Mouse (Mus musculus): ENCODE measurements around the gene Atp13a2.

Atp13a2 gene

DNA sequence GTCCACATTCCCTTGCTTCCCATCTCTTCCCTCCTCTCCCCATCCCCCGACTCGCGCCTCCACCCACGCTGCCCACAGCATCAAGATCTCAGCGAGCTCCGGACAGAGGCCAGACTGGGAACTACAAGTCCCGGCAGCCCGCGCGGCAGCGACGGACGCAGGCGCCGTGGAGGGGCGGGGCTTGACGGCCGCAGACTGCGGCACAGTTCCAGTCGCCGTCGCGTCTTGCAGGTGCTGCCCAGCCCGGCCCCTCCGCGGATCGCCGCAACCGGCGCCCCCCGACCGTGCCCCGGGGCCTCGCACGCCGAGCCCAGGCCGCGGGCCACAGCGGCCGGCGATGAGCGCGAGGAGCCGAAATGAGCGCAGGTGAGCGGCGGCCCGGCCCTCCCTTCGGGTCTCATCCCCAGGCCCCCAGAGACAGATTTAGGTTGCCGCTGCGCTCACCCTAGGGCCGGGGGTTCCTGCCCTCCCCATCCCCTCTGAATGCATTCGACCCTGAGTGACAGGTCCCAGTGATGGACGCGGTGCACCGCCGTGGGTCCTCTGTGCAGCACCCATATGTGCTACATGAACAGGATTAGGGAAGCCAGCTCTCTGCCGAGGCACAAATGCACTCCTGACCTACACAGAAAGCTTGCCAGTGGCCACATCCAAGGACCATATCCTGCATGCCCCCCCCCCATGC, at the start of gene Atp13a2:
Atp13a2 (plus strand) TSS at position 163 of the 685 bp plus-strand sequence.
- DNase-seq = peak; percentile 95

DNA sequence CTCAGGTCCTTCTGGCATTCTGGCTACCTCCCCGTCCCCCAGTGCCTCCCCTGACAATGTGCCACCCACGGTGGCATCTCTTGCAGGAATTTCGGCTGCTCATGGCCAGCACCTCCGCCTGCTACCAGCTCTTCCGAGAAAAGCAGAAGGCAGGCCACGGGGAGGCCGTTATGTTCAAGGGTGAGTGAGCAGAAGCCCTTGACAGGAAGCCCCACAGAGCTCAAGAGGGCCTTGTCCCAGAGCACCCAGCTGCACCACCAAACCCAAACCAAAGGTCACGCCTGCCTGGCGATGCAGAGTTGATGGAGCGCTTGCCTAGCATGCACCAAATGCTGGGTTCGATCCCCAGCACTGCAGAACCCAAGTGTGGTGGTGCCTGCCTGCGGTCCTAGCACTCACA, 42.3 kb upstream of the Atp13a2 start:
- DNase-seq = no peak

DNA sequence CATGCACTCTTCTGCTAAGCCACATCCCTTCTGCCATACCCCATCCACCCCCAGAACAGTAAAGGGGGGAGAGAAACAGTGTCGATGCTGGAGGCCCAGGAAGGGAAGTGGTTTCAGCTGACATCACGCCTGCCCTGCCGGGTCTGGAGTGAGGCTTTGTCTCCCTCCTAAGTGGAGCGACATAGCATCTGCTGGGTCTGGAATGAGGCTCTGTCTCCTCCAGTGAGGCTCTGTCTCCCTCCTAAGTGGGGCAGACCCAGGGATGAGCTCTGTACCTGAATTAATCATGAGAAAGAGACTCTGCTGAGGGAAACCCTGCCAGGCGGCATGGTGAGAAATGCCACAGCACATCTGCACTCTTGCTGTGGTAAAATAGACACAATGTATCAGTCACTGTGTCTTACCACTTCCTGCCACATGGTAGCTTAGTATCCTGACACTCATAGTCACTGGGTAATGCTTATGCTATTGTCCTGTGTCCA, 41.7 kb upstream of the Atp13a2 start:
- no peak for DNase-seq

DNA sequence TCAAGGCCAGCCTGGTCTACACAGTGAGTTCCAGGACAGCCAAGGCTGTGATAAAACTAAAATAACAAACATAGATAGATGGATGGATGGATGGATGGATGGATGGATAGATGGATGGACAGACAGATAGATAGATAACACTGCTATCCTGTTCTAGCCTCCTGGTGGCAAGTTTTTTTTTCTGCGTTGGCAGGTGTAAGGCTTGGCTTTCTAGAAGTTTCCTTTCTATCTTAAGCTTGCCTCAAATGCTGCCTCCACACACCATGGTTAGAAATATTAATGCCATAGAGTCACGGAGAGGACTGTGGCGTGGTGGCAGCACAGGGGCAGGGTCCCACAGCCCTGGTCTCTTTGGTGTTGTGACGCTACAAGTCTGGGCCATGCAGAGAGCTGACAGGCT, 41.1 kb upstream of the Atp13a2 start:
- no peak for DNase-seq

DNA sequence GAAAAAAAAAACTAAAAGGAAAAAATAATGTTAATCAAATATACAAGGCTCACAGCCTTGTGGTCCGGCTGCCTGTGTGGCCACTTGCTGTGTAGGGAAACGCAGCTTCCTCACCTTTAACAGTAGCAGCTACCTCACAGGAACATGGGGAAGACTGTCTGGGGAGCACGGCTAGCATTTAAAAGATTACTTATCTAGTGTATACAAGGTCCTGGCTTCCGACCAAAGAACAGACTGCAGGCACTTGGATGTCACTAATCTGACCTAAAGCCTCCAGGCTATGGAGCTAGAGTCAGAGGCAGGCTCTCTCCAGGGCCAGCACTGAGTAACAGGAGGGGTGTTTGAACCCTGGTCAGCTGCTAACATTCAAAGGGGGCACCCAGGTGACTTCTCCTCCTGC, 40.6 kb upstream of the Atp13a2 start:
- DNase-seq = no peak

DNA sequence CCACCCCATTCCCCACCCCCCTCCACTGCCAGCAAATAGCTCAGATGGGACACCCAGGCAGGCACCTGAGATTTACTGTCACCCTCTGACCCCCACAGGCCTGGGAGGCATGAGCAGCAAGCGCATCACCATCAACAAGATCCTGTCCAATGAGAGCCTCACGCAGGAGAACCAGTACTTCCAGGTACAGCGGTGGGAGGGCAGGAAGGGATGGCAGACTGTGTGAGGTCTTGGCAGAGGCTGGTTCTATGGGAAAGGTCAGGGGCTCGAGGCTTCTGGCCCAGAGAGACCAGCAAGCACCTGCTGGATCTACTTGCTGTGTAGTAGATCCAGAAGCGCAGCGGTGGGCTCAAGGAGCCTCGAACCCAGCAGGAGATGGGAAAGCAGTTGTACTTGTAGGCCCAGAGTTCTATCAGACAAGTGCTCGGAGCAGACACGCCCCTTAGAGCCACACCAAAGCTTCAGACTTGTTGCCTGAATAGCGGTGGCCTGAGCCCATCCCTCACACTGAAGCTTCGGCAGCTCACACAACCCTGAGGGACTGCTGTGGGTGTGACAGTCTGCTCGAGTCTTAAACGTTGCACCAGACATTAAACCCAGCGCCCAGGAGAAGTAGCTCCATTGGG, 40.0 kb upstream of the Atp13a2 start:
- no peak for DNase-seq

DNA sequence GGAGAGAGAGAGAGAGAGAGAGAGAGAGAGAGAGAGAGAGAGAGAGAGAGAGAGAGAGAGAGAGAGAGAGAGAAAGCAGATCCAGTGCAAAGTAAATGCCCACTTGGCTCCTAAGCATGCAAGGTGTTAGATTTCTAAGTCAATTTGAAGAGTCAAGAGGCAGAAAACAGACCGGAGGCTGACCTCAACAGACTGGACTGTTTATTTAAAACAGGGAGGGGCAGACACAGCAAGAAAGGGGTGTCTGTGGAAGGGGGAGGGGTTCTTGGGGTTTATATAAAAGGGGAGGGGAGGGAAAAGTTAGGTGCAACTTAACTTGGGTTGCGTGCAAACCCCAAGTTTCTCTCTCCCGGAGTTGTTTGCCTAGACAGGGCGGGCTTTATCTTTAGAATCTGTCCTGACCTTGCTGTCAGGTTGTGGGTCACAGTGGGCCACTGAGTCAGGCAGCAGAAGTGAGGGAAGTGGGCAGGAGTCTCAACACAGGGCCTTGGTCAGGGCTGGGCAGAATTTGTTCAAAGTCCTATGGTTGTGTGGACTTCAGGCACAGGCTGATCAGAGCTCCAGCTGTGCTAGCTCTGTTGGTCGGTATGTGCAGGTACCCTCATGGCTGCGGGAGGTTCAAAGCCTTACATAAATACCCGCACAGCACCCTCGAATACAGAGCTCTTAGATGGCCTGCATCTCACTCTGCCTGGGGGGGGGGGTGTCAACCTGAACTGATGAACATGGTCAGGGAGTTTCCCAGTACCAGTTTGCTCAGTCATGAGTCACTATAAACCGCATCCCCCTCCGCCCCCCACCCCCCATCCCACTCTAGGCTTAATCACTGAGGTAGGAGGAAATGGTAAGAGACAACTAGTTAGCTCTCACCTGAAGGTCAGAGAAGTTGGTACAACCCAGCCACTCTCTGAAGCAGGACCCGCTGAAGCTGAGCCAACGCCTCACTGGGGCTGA, 38.9 kb upstream of the Atp13a2 start:
- no peak for DNase-seq

DNA sequence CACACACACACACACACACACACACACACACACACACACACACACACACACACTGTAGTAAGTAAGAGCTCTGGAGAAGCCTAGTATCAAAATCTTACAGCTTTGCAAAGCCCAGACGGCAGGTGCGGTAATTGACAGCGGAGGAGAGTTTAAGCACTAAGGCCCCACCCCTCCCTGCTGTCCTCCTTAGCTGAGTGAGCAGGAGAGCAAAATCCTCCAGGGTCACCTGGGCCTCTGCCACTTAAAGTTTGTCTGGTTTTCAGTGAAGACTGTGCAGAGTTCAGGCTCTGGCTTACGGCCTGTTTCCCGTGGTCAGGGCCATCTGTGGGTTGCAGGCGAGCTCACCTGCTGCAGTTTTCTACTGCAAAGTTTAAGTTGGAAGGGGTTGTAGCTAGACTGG, 38.2 kb upstream of the Atp13a2 start:
- DNase-seq = no peak

DNA sequence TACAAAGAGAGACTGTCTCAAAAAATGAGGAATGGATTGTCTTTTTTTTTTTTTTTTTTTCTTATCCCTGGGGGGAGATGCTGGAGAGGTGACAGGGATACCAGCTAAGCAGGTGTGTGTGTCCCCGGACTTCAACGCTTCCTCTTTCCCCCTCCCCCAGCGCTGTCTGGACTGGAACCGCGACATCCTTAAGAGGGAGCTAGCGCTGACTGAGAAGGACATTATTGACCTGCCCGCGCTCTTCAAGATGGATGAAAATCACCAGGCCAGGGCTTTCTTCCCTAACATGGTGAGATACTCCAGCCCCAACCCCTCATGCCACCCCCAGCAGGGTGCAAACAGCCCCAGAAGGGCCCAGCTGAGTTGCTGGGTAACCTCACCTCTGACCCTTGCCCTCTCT, 37.6 kb upstream of the Atp13a2 start:
- DNase-seq = no peak

DNA sequence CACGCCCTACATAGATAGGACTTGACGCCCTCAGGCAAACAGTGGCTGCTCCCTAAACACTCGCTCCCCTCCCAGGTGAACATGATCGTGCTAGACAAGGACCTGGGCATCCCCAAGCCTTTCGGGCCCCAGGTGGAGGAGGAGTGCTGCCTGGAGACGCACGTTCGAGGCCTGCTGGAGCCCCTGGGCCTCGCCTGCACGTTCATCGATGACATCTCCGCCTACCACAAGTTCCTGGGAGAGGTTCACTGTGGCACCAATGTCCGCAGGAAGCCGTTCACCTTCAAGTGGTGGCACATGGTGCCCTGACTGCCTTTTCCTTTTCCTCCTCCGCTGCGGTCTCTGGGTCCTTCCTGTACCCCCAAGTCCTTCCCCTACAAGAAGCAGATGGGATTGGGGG, 37.1 kb upstream of the Atp13a2 start:
- DNase-seq = no peak

DNA sequence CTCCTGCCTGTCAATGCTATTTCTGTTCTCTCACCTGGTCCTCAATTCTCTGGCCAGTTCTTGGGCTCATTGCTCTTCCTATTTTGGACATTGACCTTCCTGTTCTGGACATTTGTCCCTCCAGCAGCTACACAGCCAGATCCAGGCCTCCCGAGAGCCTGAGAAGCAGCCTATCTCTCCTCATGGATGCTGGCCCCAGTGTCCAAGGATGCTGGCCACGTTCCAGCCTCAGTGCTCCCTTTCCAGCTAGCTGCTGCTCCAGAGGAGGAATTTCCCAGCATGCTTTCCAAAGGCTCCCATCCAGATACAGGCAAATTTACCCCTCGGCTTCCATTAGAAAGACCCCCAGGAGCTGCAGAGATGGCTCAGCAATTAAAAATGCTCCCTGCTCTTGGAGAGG, 36.1 kb upstream of the Atp13a2 start:
- DNase-seq = no peak

DNA sequence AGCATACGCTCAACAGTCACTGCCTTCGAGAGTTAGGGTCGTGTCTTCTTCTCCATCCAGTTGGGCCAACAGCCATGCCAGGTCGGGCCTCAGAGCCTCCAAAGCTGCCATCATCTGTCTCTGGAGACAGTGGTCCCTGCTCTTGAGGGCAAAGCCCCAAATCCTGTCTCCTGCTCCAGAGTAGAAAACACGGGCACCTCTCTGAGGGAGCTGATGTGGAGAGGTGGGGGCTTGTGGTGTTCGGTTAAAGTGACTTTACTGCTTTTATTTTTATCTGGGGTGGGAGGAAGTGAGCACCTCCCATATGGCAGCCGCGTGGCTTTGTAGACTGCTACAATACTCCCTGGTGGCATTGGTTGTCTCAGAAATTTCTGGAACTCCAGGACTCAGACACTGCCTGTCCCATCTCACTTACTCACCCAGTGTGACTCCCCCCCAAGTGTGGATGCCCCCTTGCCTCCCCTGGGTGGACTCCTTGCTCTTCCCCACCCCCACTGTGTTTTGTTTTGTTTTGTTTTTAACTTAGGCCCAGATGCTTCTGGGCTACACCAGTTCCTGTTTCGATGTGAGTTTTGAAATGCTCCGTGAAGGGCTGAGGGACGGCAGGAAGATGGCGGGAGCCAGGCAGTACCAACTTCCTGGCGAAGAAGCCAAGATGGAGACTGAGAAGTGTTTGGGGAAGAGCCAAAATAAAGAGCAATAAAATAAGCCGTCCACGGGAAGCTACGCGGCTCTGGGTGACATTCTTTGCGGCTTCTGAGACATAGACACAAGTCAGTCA, 34.6 kb upstream of the Atp13a2 start:
- no peak for DNase-seq

DNA sequence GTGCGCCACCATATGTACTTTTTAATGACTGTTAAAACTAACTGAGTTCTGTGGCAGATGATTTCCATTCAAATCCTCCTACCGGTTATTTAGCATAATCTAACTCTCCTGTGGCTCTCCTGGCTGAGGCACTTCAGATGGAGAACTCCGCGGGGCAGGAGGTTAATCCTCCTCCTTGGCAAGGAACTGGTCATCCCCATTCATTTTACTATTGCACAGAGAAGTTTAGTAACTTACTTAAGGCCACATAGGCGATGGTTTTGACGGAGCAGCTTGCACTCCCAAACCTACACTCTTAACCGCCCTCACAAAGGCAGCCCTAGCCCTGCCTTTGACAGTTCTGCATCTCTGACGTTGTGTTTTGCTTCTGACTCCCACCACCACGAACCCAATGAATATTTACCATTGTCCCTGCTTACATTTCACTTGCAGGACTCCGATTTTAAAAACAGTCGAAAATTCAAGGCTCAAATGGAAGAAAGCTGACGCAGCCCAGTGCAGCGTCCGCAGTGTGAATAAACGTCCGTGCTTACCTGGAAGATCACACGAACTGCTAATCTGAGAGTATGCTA, 29.5 kb upstream of the Atp13a2 start:
- DNase-seq = no peak

DNA sequence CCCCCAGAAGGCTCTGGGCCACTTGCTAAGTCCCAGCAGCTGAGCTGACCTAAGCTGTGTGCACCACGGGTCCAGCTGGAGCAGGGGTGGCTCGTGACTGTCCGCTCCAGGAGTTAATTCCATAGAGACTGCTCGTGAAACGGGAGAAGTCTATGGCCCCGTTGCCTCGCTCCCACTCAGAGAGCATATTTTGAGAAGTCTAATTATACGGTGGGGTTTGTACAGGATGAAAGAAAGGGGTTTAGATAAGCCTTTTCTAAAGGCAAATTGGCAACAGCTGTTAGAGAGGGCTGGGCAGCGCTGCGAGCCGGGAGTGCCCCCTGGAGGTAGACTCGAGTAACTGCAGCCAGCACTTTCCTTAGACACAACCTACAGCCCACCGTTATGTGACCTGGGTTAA, 28.9 kb upstream of the Atp13a2 start:
- DNase-seq = peak; percentile 77

DNA sequence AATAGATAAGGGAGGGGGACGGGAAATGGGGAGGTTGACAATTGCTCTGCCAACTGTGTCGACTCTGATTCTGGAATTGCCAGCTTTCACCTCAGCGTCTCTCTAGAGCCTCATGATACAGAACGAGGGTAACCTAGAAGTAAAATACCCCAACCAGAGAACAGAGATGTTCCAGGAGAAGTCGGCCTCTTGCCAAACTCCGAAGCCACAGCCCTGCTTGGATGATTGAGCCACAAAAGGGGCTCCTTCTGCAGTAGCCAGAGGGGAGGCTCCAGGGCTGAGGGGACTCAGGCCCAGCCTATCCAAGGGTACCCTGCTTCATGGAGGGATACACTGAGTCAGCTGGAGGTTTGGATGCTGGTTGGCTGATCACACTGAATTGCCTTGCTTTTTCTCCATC, 28.4 kb upstream of the Atp13a2 start:
- no peak for DNase-seq

DNA sequence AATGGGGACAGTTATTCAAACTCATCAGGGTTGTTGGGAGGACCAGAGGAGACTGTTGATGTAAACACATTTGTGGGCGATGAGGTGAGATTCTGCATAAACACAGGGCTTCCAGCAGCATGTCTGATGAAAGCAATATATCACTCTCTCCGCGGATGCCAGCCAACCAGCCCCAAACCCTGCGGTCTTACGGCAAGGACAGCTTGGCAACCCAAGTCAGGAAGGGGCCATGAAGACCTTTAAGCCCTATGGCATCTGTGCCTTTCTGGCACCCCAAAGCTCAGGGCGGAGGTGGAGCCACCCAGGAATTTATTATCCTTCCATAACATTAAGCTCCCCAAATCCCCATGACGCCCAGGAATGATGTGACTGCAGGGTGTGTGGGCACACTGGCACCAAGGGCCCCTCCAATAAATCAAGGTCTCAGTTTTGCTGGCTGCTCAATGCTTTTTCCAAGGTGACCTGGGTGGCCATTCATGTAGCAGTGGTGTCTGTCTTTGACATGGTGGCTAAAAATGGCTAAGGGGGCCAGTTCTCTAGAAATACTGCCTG, 27.5 kb upstream of the Atp13a2 start:
- no peak for DNase-seq

DNA sequence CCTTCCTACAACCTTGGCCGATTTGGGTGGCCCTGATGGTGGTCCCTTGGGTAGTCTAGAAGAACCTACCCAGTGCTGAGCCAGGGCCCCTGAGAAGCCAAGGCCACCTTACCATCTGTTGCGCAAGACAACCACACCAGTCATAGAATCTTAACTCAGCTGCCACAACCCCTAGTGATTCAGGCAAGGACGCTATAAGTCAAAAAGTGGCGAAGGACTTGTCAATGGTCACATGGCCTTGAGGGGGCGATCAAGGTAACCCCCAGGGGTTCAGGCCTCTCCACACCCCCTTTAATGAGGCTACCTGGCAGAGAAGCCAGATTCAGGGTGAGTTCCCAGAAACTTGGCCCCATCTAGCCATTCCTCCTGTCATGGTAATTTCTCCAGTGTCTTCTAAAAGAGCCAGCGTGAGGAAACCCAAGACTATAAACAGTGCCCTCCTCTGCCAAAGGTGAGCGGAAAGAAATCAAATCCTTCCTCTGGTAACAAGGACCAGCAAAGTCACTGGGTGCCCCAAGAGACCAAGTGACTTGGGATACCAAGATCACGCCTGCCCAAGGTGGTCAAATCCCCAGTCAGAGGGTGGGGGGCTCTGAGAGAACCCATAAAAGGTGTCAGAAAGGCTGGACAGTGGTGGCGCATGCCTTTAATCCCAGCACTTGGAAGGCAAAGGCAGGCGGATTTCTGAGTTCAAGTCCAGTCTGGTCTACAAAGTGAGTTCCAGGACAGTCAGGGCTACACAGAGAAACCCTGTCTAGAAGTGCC, 26.8 kb upstream of the Atp13a2 start:
- DNase-seq = no peak

DNA sequence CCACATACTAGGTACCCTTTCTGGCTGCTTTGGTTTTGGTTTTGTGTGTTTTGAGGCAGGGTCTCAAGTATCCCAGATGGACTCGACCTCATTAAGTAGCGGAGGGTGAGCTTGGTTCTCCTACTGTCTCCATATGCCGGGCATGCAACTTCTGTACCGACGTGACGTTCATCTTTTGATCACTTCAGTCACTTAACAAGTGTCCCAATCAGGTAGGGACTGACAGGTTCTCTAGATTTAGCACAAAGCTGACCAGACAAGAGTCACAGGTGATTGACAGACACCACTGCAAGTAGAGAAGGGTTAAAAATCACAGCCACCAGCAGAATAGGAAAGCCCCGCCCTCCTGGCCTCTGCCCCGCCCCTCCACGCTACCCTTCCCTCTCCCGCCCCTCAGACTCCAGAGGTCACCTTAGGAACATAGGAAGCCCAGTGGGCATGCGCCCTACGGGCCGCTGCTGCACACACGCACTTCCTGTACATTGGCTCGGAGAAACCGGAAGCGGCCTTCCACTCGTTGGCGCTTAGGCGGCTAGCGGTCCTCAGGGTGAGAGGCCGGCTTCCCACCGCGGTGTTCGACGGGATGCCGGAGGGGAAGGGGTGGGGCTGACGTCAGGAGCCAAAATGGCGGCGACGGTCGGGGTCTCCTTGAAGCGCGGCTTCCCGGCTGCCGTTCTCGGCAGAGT, 25.7 kb upstream of the Atp13a2 start, which contains the start of gene Sdhb:
Sdhb (plus strand) TSS at position 423 of the 686 bp plus-strand sequence.
- peak; percentile 96 for DNase-seq

DNA sequence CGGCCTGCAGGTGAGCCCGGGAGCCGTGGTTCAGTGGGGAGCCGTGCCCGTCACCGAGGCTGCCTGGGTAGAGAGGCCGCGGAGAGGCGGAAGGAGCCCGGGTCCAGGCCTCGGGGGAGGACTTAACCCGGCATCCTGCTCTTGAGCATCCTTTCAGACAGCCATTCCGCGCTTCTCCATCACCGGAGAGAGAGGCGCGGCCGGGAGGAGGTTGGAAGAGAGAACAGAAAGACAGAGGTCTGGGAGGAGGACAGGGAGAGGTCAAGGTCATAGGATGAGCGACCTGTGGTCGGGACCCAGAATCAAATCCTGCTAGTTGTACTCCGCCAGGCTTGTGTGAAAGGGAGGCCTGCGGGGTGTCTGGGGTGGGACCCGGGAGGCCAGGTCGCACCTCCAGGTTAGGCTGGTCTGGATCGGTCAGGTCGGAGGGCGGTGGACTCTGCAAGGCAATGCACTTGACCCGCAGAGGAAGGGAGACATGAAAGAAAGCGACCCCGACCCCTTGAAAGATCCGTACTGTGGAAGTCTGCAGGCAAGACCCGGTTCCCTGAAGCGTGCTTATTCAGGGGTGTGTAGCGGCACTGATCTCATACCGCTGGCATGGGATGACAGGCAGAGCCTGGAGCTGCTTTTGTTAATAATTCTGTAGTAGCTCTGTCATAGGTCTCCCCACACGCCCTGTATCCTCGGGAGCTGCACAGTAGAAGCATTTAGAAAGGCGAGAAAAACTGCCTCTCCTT, 25.0 kb upstream of the Atp13a2 start:
- DNase-seq = peak; percentile 36
